ENCODE assay signal across 12 mouse cellular contexts in the genomic region with DNA sequence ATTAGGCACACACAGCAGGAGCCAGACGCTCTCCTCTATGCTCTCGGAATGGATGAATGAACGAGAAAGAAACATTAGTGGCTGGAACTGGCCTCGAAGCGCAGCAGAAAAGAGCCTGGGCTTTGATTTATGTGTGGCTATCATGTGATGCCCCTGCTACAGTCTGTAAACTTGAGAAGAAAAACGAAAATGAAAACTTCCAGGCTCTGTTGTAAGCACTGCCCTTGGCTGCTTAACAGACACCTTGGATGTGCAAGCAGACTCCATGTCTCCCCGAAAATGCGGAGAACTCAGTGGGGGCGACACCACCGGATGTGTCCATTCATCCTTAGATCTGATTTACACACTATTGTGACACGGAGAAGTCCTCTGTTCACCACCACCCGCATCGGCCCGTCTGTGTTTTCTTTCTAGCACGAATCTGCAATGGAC. TPM values are rescaled to one million over a fixed set of nuclear protein-coding genes. Genes with fewer than 3 reads are reported as not detected.
A peak's percentile ranks its signal among the peaks of the same experiment; 100 is the strongest.
DNase-seq lines count a peak whose midpoint lies in the region; ATAC-seq and TF ChIP-seq lines count a peak whose summit lies in the region.
"Had no signal": no experiment of that assay in that cellular context is flagged by ENCODE, and none has a peak within 500 bp of the region (broad histone marks: within the 10 kb centered on the region; RNA-seq: fewer than 3 reads in every experiment).

No protein-coding gene starts in this region.

- no peaks in the 10 kb centered on the region for H3K27me3 ChIP-seq in kidney, adult 2 months (replicated peaks; ENCODE audit: control insufficient read depth, insufficient read depth, low read length)
- no peaks in the 10 kb centered on the region for H3K27me3 ChIP-seq in intestine, embryonic 14.5 days (replicated peaks; ENCODE audit: control insufficient read depth, insufficient read depth, low read length)
- H3K27me3 ChIP-seq in midbrain, postnatal 0 days (ENCODE audit: insufficient read depth, low read length) = no peaks in the 10 kb centered on the region
- H3K27me3 ChIP-seq: limb, embryonic 15.5 days had no signal

- H3K4me2 ChIP-seq in intestine, embryonic 14.5 days (ENCODE audit: low read length) = peak overlapping the region; percentile 36
- H3K4me2 ChIP-seq in midbrain, postnatal 0 days (ENCODE audit: low read depth, low read length, poor library complexity, severe bottlenecking) = peak overlapping the region; percentile 30
- H3K4me2 ChIP-seq: limb, embryonic 15.5 days had no signal

- H3K9ac ChIP-seq in intestine, embryonic 14.5 days (ENCODE audit: low read length) = no peak overlapping the region; the same call in 1 of the 2 replicates
- no peak overlapping the region for H3K9ac ChIP-seq in midbrain, postnatal 0 days (replicated peaks; ENCODE audit: low read length, poor library complexity, severe bottlenecking)
- H3K9ac ChIP-seq: limb, embryonic 15.5 days had no signal

- H3K4me3 ChIP-seq in kidney, adult 2 months (ENCODE audit: insufficient read depth, low read depth, low read length) = peak overlapping the region; percentile 19; the same call in 1 of the 2 replicates
- H3K4me3 ChIP-seq in intestine, embryonic 14.5 days (ENCODE audit: low read depth, low read length) = no peak overlapping the region
- H3K4me3 ChIP-seq in midbrain, postnatal 0 days (ENCODE audit: low read depth, low read length) = no peak overlapping the region
- H3K4me3 ChIP-seq: limb, embryonic 15.5 days had no signal

- ATAC-seq in intestine, embryonic 14.5 days (replicated peaks; ENCODE audit: low FRiP score, low TSS enrichment, low read depth) = peak; percentile 82
- no peak for ATAC-seq in midbrain, postnatal 0 days (ENCODE audit: low FRiP score)

- no peak overlapping the region for H3K27ac ChIP-seq in kidney, adult 2 months (ENCODE audit: insufficient read depth, low read depth, low read length)
- H3K27ac ChIP-seq in intestine, embryonic 14.5 days (ENCODE audit: low read depth) = peak overlapping the region; percentile 40
- no peak overlapping the region for H3K27ac ChIP-seq in midbrain, postnatal 0 days (ENCODE audit: low read depth, low read length)
- H3K27ac ChIP-seq: limb, embryonic 15.5 days had no signal

- WGBS in kidney, adult 2 months = 12% methylated on average over 15 of the region's 15 CpGs
- WGBS in intestine, embryonic 14.5 days = 25% methylated on average over 15 of the region's 15 CpGs
- 39% methylated on average over 15 of the region's 15 CpGs for WGBS in midbrain, postnatal 0 days

- no peaks in the 10 kb centered on the region for H3K9me3 ChIP-seq in intestine, embryonic 14.5 days (ENCODE audit: control insufficient read depth, low read length)
- H3K9me3 ChIP-seq in midbrain, postnatal 0 days (ENCODE audit: low read length) = no peaks in the 10 kb centered on the region
- H3K9me3 ChIP-seq: limb, embryonic 15.5 days had no signal

- H3K4me1 ChIP-seq in kidney, adult 2 months (ENCODE audit: control insufficient read depth, insufficient read depth, low read length) = no peaks in the 10 kb centered on the region
- H3K4me1 ChIP-seq in intestine, embryonic 14.5 days (replicated peaks; ENCODE audit: control insufficient read depth, insufficient read depth, low read length) = peaks cover 39% of the 10 kb centered on the region
- no peaks in the 10 kb centered on the region for H3K4me1 ChIP-seq in midbrain, postnatal 0 days (ENCODE audit: insufficient read depth, low read length)

- TF ChIP-seq CTCF in kidney, adult 2 months (conservative IDR thresholded peaks at IDR 0.05; ENCODE audit: insufficient read depth, insufficient read length, low read depth, low read length) = no peak
- TF ChIP-seq CTCF in brain, embryonic 14.5 days (IDR thresholded peaks at IDR 0.05; ENCODE audit: borderline replicate concordance, extremely low read depth, insufficient read depth, insufficient read length) = no peak
- TF ChIP-seq CTCF in midbrain, postnatal 0 days (IDR thresholded peaks at IDR 0.05) = no peak

- no peak for TF ChIP-seq POLR2A in kidney, adult 2 months (IDR thresholded peaks at IDR 0.05; ENCODE audit: low read depth, low read length)
- no peak for TF ChIP-seq POLR2A in brain, embryonic 14.5 days (IDR thresholded peaks at IDR 0.05; ENCODE audit: borderline replicate concordance, extremely low read depth, insufficient read depth, insufficient read length, poor library complexity, severe bottlenecking)

- no peaks in the 10 kb centered on the region for H3K36me3 ChIP-seq in kidney, adult 2 months (ENCODE audit: control insufficient read depth, insufficient read depth, low read length)
- H3K36me3 ChIP-seq in intestine, embryonic 14.5 days (ENCODE audit: control insufficient read depth, insufficient read depth, low read length) = no peaks in the 10 kb centered on the region
- H3K36me3 ChIP-seq in midbrain, postnatal 0 days (ENCODE audit: insufficient read depth, low read length) = no peaks in the 10 kb centered on the region
- H3K36me3 ChIP-seq: limb, embryonic 15.5 days had no signal

- DNase-seq in kidney, adult 2 months = peak; percentile 37
- no peak for DNase-seq in kidney, adult 18-20 months
- DNase-seq in brain, embryonic 14.5 days (ENCODE audit: low read depth) = peak; percentile 48
- peak; percentile 69 for DNase-seq in intestine, embryonic 14.5 days (ENCODE audit: low spot score)
- DNase-seq in midbrain, postnatal 0 days (ENCODE audit: low spot score) = peak; percentile 30
- DNase-seq in testis, postnatal 14 days (ENCODE audit: low spot score) = no peak
- DNase-seq in gastrocnemius, postnatal 4 days (ENCODE audit: low spot score in 2 of 2) = no peak
- no peak for DNase-seq in Muller cell, postnatal 12 days (ENCODE audit: inconsistent ontology term)
- DNase-seq: B cell, adult 2 months; cerebellum, adult 8-10 months; heart, postnatal 4 days had no signal

RNA-seq across cellular contexts. Expression of a gene that starts 37.6 kb away (rescaled TPM):
- 326 and 361 TPM in 2 replicates for polyA plus RNA-seq in kidney, adult 2 months (2012; rRNA removed)
- polyA plus RNA-seq in brain, embryonic 14.5 days (2012; rRNA removed) = 69.4 and 73.6 TPM in 2 replicates
- 170 and 189 TPM in 2 replicates for polyA plus RNA-seq in intestine, embryonic 14.5 days (2014; fragmentation: Nextera tagmentation; extraction: Ambion mirVana)
- 27.8 and 32.8 TPM in 2 replicates for total RNA-seq in midbrain, postnatal 0 days (2014; rRNA removed)
- 68.2 and 79.0 TPM in 2 replicates for polyA plus RNA-seq in midbrain, postnatal 0 days (2015; fragmentation: Nextera tagmentation; extraction: Ambion mirVana)
- 100 to 1,000 TPM; 102 to 105 TPM for total RNA-seq in gastrocnemius, postnatal 4 days (2021)

Comparison
In these comparisons a context has a peak if more than half of its experiments do, and no peak if none do; other contexts are left out.
1. DNase-seq: peak in kidney, adult 2 months (single experiment), brain, embryonic 14.5 days (single experiment), intestine, embryonic 14.5 days (single experiment) and midbrain, postnatal 0 days (single experiment); none in kidney, adult 18-20 months (single experiment), testis, postnatal 14 days (single experiment), gastrocnemius, postnatal 4 days (0 of 2) and Muller cell, postnatal 12 days (single experiment).